Mouse (Mus musculus): ENCODE results near the gene Sprr1a.
A peak's percentile ranks its signal among the peaks of the same experiment; 100 is the strongest.
"Not testable (repeated sequence)": the region's sequence is repeated elsewhere in the genome, so short reads cannot be mapped to it uniquely, and the experiment has no call there.

The Sprr1a gene

DNA sequence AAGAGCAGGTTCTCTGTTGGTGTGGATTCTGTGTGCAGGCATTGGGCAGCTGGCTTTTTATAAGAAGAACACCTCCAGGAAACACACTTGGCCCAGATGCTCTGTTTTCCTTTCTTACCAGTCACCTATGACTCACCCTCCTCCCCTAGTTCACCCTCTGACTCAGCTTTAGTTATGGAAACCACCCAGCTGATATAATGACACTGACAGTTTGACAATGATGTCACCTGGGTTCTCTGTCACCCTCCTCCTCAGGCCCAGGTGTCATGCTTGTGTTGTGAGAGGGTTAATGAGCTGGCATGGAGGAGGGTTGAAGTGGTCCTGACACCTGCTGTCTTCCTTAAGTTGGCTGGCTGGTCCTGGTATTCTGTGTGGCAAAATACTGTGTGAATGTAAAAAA is at the start of gene Sprr1a:
Gene Sprr1a, minus strand, starts transcription at position 33 of the 400 bp plus-strand sequence.
- no peak for DNase-seq (ENCODE audit: low spot score in 2 of 2)

DNA sequence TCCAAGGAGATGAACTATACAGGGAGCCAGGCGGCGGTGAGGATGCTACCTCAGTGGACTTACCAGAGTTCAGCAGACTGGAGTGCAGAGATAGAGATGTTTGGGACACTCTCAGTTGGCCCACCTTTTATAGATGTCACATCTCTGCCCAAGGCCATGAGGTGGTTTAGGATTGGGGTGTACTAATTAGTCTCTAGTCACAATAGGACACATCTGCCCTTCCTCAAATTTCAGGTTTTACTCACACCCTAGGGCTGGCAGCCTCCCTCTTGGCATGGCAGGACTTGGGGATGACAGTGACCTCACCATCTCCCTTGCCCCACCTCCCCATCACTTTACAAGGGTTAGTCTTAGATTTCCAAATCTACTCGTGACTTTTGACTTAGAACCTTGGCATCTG is 48.7 kb upstream of the Sprr1a start, which contains the start of gene 2310046K23Rik:
Gene 2310046K23Rik, minus strand, starts transcription at position 101 of the 400 bp plus-strand sequence.
- DNase-seq (ENCODE audit: low spot score in 2 of 2): no peak

DNA sequence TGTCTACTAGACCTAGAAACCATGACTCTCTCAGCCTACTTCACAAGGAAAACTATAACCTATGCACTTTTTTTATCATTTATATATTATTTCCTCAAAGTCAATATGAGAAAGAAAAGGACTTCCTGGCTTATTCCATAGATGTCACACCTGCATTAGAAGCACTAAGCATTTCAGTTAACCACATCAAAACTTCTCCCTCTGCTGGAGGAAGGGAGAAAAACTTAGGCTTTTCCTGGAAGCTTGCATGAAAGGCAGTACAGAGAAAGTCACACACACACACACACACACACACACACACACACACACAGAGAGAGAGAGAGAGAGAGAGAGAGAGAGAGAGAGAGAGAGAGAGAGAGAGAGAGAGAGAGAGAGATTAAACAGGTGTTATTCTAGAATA is 26.6 kb upstream of the Sprr1a start:
- DNase-seq (ENCODE audit: low spot score in 2 of 2): no peak

DNA sequence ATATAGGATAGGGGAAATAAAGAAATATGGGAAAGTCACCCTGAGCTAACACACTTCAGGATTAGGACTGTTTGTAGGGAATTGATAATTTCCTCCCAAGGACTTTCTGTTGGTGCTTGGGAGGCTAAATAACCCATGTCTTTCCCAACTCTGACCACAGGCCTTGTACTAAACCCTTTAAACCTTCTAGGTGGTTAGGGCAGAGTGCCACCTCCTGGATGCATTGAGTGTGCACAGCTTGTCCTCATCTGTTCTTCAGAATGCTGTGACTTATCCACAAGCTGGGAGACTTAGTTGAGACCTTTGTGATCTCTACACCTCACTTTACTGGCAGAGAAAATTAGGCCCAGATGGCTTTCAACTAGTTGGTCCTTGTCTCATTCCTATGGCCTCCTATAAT is 25.1 kb upstream of the Sprr1a start:
- no peak for DNase-seq (ENCODE audit: low spot score in 2 of 2)

DNA sequence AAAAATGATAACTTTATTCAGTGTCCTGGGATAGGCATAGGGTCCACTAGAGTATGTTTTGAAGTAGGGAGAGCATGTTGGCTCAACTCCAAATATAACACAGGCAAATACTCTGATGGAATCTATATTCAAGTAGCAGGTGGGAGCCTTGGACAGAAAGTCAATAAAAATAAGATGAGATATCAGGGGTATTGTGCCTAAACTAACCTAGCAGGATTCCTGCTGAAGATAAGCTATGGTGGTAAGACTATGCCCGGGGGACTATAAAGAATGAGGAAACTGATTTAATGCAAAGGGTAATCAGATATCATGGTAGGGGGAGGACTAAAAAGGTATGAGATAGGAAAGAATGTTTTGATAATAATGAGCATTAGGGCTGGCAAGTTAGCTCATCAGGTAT is 22.5 kb upstream of the Sprr1a start:
- no peak for DNase-seq (ENCODE audit: low spot score in 2 of 2)

DNA sequence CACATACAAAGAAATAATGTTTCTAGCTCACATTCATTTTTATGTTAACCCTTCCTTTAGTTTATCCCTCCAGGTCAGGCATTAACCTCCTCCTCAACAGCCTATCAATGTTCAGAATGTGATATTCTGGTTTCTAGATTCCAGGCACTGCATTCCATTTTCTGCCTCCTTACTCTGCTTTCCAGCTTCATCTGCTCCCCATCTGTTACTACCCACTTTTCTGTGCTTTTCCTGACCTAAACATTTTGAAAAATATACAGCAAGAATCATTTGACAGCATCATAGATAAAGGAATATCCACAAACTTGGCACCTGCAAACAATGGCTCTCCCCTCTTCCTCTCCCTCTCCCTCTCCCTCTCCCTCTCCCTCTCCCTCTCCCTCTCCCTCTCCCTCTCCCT is 17.8 kb upstream of the Sprr1a start:
- no peak for DNase-seq (ENCODE audit: low spot score in 2 of 2)

DNA sequence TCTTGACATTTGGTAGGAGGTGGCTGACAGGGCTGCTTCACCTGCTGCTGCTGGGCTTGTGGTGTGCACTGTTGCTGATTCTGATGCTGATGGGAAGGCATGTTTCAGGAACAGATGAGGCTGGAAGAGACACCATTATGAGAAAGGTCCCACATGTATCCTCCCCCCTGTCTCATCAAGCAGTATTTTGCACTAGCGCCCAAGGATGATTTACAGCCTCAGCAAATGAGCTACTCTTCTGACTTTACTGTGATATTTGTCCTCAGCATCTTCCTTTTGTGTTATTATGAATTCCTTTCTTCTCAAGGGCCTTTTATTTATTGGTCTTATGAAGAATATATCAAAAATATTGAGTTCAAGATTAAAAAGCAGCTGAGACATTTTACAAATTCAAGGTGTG is 14.7 kb upstream of the Sprr1a start, which contains the start of gene Sprr4:
Gene Sprr4, minus strand, starts transcription at position 101 of the 400 bp plus-strand sequence.
- DNase-seq (ENCODE audit: low spot score in 2 of 2): no peak

DNA sequence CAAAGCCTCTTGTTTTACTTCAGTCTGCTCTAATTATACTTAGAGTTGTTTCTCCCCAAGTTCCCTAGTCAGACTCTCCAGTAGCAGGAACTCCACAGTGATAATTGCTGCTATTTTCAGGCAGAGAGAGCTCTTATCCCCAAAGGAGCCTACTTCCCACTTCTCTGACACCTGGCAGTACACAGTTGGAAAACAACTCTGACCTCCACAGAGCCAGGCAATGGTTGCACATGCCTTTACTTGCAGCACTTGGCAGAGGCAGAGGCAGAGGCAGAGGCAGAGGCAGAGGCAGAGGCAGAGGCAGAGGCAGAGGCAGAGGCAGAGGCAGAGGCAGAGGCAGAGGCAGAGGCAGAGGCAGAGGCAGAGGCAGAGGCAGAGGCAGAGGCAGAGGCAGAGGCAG is 4.6 kb upstream of the Sprr1a start:
- peak in 1 of 2 experiments; percentile 20 for DNase-seq (ENCODE audit: low spot score in 2 of 2)

DNA sequence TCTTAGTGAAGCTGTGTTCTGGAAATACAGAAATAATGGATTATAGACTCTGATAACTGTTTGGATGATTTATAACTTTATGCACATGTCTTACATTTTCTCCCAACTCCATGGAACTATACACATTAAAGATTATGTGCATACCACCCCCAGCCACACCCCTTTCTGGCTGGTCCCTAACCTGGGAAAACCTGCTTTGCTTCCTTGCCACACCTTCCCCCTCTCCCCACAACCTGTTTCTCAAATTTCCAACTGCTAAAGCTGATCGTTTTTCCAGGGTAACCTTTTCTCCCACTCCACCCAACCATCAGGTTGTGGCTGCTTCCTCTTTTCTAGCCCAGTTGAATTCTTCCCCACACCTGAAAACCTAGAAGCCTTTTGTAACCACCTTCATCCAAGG is 612 bp upstream of the Sprr1a start:
- no peak for DNase-seq (ENCODE audit: low spot score in 2 of 2)

DNA sequence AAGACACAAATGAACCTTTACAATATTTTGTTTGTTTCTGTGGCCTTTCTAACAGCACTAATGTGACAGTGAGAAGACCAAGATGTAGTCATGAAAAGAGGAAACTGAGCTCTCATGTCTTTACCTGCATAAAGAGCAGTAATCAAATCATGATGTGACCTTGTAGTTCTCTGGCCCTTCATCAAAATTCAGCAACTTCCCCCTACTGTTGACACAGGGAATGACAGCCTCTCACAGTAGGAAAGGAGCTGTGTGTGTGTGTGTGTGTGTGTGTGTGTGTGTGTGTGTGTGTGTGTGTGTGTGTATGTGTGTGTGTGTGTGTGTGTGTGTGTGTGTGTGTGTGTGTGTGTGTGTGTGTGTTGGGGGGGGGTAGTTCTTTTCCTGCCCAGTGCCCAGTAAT is 4.4 kb downstream of the Sprr1a start:
- not testable (repeated sequence) for DNase-seq (ENCODE audit: low spot score in 2 of 2)

DNA sequence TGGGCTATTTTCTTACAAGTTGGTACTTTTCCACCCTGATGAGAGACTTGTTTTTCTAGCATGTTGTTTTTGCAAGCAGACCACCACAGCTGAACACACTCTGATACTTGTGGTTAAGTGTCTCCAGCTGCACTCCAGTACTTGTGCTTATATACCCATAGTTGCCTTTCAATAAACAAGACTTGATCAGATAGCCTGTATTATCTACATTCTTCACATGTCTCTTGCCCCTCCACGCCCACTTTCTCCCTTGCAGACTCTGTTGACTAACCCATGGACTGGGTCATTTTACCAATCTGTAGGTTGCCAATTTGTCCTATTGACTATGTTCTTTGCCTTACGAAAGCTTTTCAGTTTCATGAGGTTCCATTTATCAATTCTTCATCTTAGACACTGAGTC is 15.6 kb downstream of the Sprr1a start:
- no peak for DNase-seq (ENCODE audit: low spot score in 2 of 2)

DNA sequence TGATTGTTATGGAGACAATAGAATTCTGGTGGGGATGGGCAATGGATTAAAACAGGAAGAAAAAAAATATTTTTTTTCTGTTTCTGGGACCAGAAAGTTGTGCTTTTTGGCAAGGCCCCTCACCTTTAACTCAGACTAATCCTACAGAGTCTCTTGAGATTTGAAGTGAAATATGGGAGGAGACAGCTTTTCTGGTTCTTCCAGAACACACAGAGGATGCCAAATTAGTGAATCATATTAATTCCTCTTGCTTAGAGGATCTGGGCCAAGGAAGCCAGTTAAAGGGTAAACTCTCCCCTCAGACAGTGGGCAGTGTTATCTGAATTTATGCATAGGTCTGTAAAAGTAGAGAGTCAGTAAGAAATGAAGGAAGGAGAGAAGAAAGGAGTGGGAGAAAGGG is 18.3 kb downstream of the Sprr1a start:
- DNase-seq (ENCODE audit: low spot score in 2 of 2): no peak

DNA sequence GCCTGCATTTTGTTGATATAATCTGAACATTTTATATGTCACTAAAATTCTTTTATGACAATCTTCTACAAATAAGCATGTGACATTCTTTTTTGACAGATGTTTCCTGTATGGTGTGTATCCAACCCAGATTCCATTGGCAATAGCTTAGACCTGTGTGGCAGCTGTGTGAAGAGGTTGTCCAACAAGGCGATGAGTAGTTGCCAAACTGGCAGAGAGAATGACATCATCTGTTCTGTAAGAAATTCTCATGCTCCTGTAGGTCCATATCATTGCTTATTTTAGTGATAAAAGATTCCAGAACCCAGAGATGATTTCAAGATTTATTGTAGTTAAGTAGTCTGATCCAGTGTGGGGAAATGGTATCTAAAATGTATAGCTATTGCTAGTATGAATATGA is 19.1 kb downstream of the Sprr1a start:
- DNase-seq (ENCODE audit: low spot score in 2 of 2): no peak

DNA sequence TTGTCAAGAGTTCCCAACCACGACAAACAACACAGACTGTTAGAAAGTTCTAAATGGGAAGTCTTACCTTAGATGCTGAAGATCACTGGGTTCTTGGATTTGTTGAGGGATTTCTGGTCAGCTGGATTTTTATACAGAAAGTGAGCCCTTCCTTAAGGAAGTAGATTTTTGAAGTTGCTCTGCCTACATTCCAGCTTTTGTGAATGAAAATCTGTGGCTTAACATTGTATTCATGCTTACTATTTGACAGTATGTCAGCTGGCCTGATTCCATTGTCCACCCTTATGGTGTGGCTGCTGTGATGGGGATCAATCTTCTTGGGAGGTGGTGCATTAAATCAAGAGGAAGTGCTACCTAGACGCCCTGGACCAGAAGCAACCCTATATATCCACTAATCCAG is 27.1 kb downstream of the Sprr1a start, which contains the start of gene Sprr3:
Gene Sprr3, minus strand, starts transcription at position 101 of the 400 bp plus-strand sequence.
- DNase-seq (ENCODE audit: low spot score in 2 of 2): no peak

DNA sequence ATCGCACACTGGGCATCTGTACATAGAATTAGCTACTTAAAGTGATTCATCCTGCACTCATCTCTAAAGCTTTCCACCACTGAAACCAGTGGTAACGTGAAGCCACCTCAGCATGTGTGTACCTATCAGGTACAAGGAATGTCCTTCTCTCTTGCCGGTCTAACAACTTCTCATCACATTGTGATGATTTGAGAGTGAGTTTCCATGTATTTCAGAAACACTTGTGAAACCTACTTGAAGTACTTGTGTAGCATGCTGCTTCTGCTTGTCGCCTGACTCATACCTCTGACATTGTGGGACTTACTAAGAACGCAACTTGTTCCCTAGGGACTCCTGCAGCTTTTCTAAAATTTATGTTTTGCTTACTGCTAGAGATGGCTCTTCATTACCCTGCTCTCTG is 30.5 kb downstream of the Sprr1a start:
- DNase-seq (ENCODE audit: low spot score in 2 of 2): no peak

DNA sequence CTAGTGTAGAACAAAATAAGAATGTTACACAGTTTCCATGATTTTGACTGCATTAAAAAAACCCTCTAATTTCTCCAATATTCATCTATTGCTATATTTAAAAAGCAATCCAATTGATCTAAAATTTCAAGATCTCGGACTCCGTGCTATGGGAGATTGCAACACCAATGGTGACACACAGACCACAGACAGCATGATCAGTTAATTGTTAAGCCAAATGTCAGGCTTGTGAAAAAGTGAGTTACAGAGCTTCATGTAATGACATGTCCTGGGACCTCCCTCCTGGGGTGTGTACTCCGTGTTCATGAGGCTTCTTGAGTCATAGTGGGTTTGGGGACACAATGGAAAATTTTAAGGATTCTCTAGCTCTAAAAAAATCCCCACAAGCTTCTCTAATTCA is 45.5 kb downstream of the Sprr1a start:
- DNase-seq (ENCODE audit: low spot score in 2 of 2): no peak

DNA sequence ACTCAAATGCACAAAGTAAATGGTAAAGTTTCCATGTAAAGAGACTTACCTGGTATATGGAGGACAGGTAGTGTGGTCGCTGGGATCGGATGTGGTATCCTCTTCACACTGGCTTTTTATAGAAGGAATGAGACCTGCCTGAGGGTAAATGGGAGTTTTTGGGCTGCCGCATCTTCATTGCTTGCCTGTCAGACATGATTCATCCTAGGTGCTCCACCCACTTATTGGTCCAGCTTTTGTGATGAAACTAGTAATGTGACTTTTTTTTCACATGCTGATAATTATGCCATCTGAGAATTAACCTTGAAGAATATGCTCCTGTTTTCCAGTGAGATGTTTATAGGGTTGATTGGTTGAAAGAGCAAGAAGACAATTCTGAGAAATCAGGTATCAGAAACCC is 47.0 kb downstream of the Sprr1a start, which contains the start of gene Sprr1b:
Gene Sprr1b, minus strand, starts transcription at position 101 of the 400 bp plus-strand sequence.
- DNase-seq (ENCODE audit: low spot score in 2 of 2): no peak
